Mouse (Mus musculus) midbrain, embryonic 16.5 days (tissue): ENCODE results near the gene Zfp598. TPM values are rescaled to one million over a fixed set of nuclear protein-coding genes. Genes with fewer than 3 reads are reported as not detected.
"Not testable (repeated sequence)": the region's sequence is repeated elsewhere in the genome, so short reads cannot be mapped to it uniquely, and the experiment has no call there.

Experiments used
- ATAC-seq: fragments of 200-750 bp; cut with Nextera tagmentation; 2 replicates; pipeline ENCODE4 v1.8.0; 2017; ENCODE audit warnings: moderate TSS enrichment
- H3K27ac ChIP-seq: fragments of 300-500 bp; sonication (generic); 2 replicates; pipeline ENCODE4 v1.5.1; 2014; ENCODE audit warnings: mild to moderate bottlenecking, low read length, mixed read lengths
- H3K27me3 ChIP-seq: fragments of 300-500 bp; sonication (generic); 2 replicates; pipeline ENCODE4 v1.6.1; 2014; ENCODE audit warnings: low read depth, low read length, mixed read lengths; ENCODE audit not compliant: control insufficient read depth, insufficient read depth
- H3K36me3 ChIP-seq: fragments of 300-500 bp; sonication (generic); 2 replicates; pipeline ENCODE4 v1.6.1; 2014; ENCODE audit warnings: mild to moderate bottlenecking, low read length, moderate library complexity, mixed read lengths; ENCODE audit not compliant: control insufficient read depth, insufficient read depth
- H3K4me1 ChIP-seq: fragments of 300-500 bp; sonication (generic); 2 replicates; pipeline ENCODE4 v1.6.1; 2014; ENCODE audit warnings: mild to moderate bottlenecking, low read length, mixed read lengths; ENCODE audit not compliant: control insufficient read depth, insufficient read depth
- H3K4me2 ChIP-seq: fragments of 300-500 bp; sonication (generic); 2 replicates; pipeline ENCODE4 v1.6.1; 2014; ENCODE audit warnings: mild to moderate bottlenecking, low read length, mixed read lengths
- H3K4me3 ChIP-seq: fragments of 300-500 bp; sonication (generic); 2 replicates; pipeline ENCODE4 v1.5.1; 2014; ENCODE audit warnings: low read depth, mild to moderate bottlenecking, low read length, moderate library complexity, mixed read lengths
- H3K9ac ChIP-seq: fragments of 300-500 bp; sonication (generic); 2 replicates; pipeline ENCODE4 v1.6.1; 2014; ENCODE audit warnings: low read depth, low read length, mixed read lengths
- H3K9me3 ChIP-seq: fragments of 300-500 bp; sonication (generic); replicated peaks from 2 replicates; pipeline ENCODE4 v1.6.1; 2014; ENCODE audit warnings: mild to moderate bottlenecking, low read length, mixed read lengths; ENCODE audit not compliant: control insufficient read depth, poor library complexity, severe bottlenecking
- WGBS: fragments of 180-500 bp; shearing (Covaris S2); extraction: QIAGEN DNeasy Blood & Tissue Kit; methylation state at CpG from one replicate; pipeline ENCODE4 v1.1.7; 2014; 5-methylcytosine and 5-hydroxymethylcytosine counted together
- polyA plus RNA-seq: library from polyadenylated mRNA; unstranded; fragments of >200 nt; fragmentation: Nextera tagmentation; extraction: Ambion mirVana; gene quantifications from 2 replicates; pipeline ENCODE4 v1.2.1, GENCODE M21; 2015

The Zfp598 gene
- polyA plus RNA-seq, 1 experiment from 2014 or later: 19.7 TPM

- Histone ChIP-seq H3K9me3 (no peaks in the 10 kb centered on the region), H3K27ac (no peak overlapping the region), H3K27me3 (no peaks in the 10 kb centered on the region), H3K4me1 (peaks cover 10% of the 10 kb centered on the region), H3K4me2 (no peak overlapping the region), H3K4me3 (no peak overlapping the region), H3K36me3 (peaks cover 27% of the 10 kb centered on the region), H3K9ac (no peak overlapping the region)
- 93% methylated on average over 3 of the region's 3 CpGs for WGBS
- ATAC-seq: no peak
Measured at GRCm38 (mm10) chr17:24705821-24706220, 36.3 kb downstream of the Zfp598 start.

- WGBS: 4% methylated on average over 32 of the region's 32 CpGs
- peak within 1 kb of the TSS; percentile 80 for H3K9ac ChIP-seq
Measured at GRCm38 (mm10) chr17:24706982-24707800, 37.7 kb downstream of the Zfp598 start, which contains the start of gene Tbl3. TSS of gene Tbl3 (minus strand) at chr17:24707660.

GRCm38 (mm10) chr17:24707801-24708425 lies 38.4 kb downstream of the Zfp598 start:
- Histone ChIP-seq H3K9me3 (no peaks in the 10 kb centered on the region), H3K4me3 (peak overlapping the region; percentile 81), H3K27ac (peak overlapping the region; percentile 76), H3K4me2 (peak overlapping the region; percentile 89), H3K4me1 (peaks cover 10% of the 10 kb centered on the region), H3K9ac (peak overlapping the region; percentile 80), H3K36me3 (peaks cover 15% of the 10 kb centered on the region), H3K27me3 (no peaks in the 10 kb centered on the region)
- 7% methylated on average over 24 of the region's 24 CpGs for WGBS
- 0 out of 2 replicates have a peak, but pooled peaks have one; percentile 41 for ATAC-seq

More at GRCm38 (mm10) chr17:24706982-24707800, 37.7 kb downstream of the Zfp598 start, which contains the start of gene Tbl3:
- ATAC-seq: peak; percentile 89
- Histone ChIP-seq H3K4me2 (peak within 1 kb of the TSS; percentile 89), H3K9me3 (no peaks in the 10 kb centered on the region), H3K27ac (peak within 1 kb of the TSS; percentile 76), H3K4me3 (peak within 1 kb of the TSS; percentile 81), H3K36me3 (peaks cover 17% of the 10 kb centered on the region), H3K27me3 (no peaks in the 10 kb centered on the region), H3K4me1 (peaks cover 10% of the 10 kb centered on the region)

- H3K4me3 ChIP-seq: no peak overlapping the region
- H3K27ac ChIP-seq: no peak overlapping the region
- H3K4me2 ChIP-seq: no peak overlapping the region
- peaks cover 12% of the 10 kb centered on the region for H3K36me3 ChIP-seq
- WGBS: 30% methylated on average over 2 of the region's 2 CpGs
- no peak overlapping the region for H3K9ac ChIP-seq
- H3K9me3 ChIP-seq: no peaks in the 10 kb centered on the region
- peaks cover 10% of the 10 kb centered on the region for H3K4me1 ChIP-seq
- no peak for ATAC-seq
- no peaks in the 10 kb centered on the region for H3K27me3 ChIP-seq
Measured at GRCm38 (mm10) chr17:24708646-24709045, 39.2 kb downstream of the Zfp598 start.

- peaks cover 4% of the 10 kb centered on the region; the same call in 1 of the 2 replicates for H3K4me1 ChIP-seq
- no peaks in the 10 kb centered on the region for H3K9me3 ChIP-seq
- no peaks in the 10 kb centered on the region for H3K27me3 ChIP-seq
- H3K4me3 ChIP-seq: no peak overlapping the region
- H3K4me2 ChIP-seq: no peak overlapping the region
- 19% methylated on average over 6 of the region's 6 CpGs for WGBS
- H3K27ac ChIP-seq: no peak overlapping the region
- H3K9ac ChIP-seq: no peak overlapping the region
- H3K36me3 ChIP-seq: no peaks in the 10 kb centered on the region; the same call in 1 of the 2 replicates
- ATAC-seq: no peak
Measured at GRCm38 (mm10) chr17:24715556-24715955, 46.1 kb downstream of the Zfp598 start.

- no peaks in the 10 kb centered on the region for H3K27me3 ChIP-seq
- WGBS: 93% methylated on average over 15 of the region's 15 CpGs
Measured at GRCm38 (mm10) chr17:24716166-24716682, 46.7 kb downstream of the Zfp598 start.

GRCm38 (mm10) chr17:24717943-24718342 lies 48.5 kb downstream of the Zfp598 start, which contains the start of the genes Rnf151 and Rps2:
TSS of gene Rnf151 (minus strand) at chr17:24718063.
TSS of gene Rps2 (plus strand) at chr17:24718116.
- Histone ChIP-seq H3K27me3 (no peaks in the 10 kb centered on the region), H3K9ac (0 out of 2 replicates have a peak within 1 kb of the TSS, but pooled peaks have one; percentile 89), H3K27ac (no peak within 1 kb of the TSS), H3K4me3 (no peak within 1 kb of the TSS; the same call in 1 of the 2 replicates), H3K4me1 (peaks cover 17% of the 10 kb centered on the region), H3K36me3 (peaks cover 8% of the 10 kb centered on the region), H3K9me3 (no peaks in the 10 kb centered on the region), H3K4me2 (peak within 1 kb of the TSS; percentile 47)
- WGBS: 86% methylated on average over 4 of the region's 4 CpGs
- no peak for ATAC-seq

More at GRCm38 (mm10) chr17:24716166-24716682, 46.7 kb downstream of the Zfp598 start:
- H3K9me3 ChIP-seq: no peaks in the 10 kb centered on the region
- no peak overlapping the region for H3K4me2 ChIP-seq
- no peak overlapping the region for H3K27ac ChIP-seq
- ATAC-seq: no peak
- peaks cover under 1% of the 10 kb centered on the region for H3K36me3 ChIP-seq
- H3K4me1 ChIP-seq: peaks cover 8% of the 10 kb centered on the region; the same call in 1 of the 2 replicates
- H3K9ac ChIP-seq: no peak overlapping the region
- no peak overlapping the region for H3K4me3 ChIP-seq

GRCm38 (mm10) chr17:24718938-24719337 lies 49.5 kb downstream of the Zfp598 start:
- peak overlapping the region; percentile 89 for H3K9ac ChIP-seq
- not testable (repeated sequence) for H3K27ac ChIP-seq, ATAC-seq, H3K27me3 ChIP-seq, H3K36me3 ChIP-seq, H3K9me3 ChIP-seq
- 70% methylated on average over 5 of the region's 5 CpGs for WGBS
- H3K4me1 ChIP-seq: peaks cover 25% of the 10 kb centered on the region
- H3K4me2 ChIP-seq: peak overlapping the region; percentile 47
- H3K4me3 ChIP-seq: peak overlapping the region; percentile 79
